Mouse (Mus musculus): Measurements from ENCODE around the gene Ntsr2. TPM values are rescaled to one million over a fixed set of nuclear protein-coding genes. Genes with fewer than 3 reads are reported as not detected.
"Not testable (repeated sequence)": the region's sequence is repeated elsewhere in the genome, so short reads cannot be mapped to it uniquely, and the experiment has no call there.

Gene Ntsr2
- total RNA-seq, 2 experiments from 2014 or later, result 161 to 186 TPM

- DNase-seq (ENCODE audit: low spot score in 2 of 2), result no peak
Observed at GRCm38 (mm10) chr12:16646780-16647409, 6.3 kb upstream of the Ntsr2 start.

- DNase-seq (ENCODE audit: low spot score in 2 of 2), result no peak
Observed at GRCm38 (mm10) chr12:16648273-16648672, 4.9 kb upstream of the Ntsr2 start.

DNA sequence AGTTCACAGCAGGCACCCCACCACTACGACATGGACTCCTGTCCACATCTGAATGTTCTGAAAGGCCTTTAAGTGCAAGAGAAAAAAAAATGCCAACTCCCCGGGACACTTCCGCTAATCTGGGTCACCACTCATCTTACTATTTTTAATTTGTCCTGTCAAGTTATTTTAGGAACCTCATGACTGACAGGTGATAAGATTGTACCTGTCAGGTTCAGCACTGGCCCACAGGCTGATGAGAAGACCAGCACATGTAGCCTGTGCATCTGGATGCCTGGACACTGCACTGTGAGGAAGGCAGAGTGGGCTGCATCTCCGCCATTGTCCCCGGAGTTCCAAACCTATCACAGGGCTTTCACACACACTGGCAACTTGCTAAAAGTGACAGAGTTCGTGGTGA, 3.4 kb upstream of the Ntsr2 start:
- no peak for DNase-seq (ENCODE audit: low spot score in 2 of 2)

DNA sequence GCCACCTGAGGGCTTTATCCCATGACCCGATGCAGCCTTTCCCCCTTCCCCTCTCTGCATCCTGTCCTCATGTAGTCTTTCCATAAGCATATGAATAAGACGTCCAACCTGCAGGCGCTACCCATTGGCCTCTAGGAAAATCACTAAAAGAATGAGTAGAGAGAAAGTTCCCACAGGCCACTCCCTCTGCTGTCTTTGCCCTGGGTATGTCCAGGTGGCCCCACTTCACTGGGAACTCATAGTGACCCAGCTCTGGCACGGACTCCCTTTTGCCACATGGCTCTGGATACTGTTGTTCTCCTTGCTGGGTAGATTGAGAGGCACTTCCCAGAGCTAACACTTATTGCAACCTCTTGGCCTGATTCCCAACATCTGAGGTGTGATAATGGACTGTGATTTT, 2.4 kb downstream of the Ntsr2 start:
- DNase-seq (ENCODE audit: low spot score in 2 of 2), result no peak

DNA sequence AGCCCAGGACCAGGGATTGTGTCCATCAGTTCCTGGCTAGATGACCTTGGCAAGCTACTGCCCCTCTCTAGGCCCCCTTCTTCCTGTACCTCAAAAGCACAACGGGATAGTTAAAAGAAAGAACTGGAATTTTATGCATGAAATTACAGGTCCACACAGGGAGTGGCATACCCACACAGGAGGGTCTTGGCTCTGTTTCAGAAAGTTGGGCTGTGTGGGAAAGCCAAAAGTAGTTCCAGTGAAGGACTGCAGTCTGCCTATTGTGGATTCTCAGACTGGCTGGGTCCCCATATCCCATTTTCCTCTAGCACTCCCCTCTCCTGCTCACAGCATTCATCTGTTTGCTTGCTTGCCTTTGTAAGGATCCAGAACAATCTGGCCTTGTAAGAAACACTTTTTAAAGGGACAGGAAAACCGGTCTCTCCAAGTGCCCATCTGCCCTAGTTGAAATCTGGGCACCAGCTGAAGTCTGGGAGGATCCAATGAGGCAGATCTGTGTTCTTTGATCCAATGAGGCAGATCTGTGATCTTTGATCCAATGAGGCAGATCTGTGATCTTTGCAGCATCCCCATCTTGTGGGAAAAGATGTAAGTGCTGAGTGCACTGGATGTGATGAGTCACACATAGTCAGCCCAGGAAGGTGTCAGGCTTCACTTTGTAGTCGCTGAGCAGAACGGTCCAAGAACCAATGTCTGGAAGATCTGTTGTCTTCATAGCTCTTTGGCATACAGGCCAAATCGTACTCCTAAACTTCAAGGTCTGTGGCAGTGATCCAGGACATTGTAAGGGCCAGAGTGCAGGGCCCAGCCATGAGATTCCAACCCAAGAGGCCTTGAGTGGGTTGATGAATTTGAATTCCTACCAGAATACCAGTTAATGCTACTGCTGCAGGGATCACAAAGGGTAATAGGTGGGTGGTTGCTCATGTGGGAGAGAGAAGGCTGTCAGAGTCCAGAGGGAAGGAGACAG, 4.0 kb downstream of the Ntsr2 start:
- DNase-seq (ENCODE audit: low spot score in 2 of 2), result peak; percentile 33 to 66

DNA sequence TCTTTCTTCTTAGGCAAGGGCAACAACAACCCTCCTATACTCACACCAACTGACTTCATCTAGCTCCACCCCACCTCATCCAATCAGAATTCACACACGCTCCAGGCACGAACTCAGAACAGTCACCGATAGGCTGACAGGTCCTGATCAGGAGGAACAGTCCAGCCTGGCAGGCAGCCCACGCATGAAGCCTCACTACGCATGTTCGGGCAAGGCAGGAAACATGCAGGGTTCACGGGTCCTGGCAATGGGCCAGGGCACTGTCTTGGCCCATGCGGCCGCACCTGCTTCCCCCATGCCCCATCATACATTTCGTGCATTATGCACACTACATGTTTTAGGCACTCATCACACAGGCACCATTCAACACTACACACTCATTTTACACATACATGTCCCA, 8.3 kb downstream of the Ntsr2 start:
- DNase-seq (ENCODE audit: low spot score in 2 of 2), result no peak

DNA sequence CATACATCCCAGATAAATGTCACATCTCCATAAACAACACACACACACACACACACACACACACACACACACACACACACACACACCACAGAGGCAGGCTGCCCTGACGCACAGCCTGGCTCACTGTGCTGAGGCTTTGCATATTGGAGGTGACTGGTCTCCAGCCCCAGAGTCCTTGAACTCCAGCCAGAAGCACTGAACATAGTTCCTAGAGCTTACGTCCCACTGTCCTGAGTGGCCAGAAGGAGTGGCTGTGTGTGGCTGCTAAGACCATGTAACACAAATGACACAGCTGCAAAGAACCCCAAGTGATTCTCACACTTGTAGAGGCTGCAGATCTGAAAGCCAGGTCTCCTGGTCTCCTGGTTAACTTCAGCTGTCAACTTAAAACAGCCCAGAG, 8.8 kb downstream of the Ntsr2 start:
- DNase-seq (ENCODE audit: low spot score in 2 of 2), result no peak

DNA sequence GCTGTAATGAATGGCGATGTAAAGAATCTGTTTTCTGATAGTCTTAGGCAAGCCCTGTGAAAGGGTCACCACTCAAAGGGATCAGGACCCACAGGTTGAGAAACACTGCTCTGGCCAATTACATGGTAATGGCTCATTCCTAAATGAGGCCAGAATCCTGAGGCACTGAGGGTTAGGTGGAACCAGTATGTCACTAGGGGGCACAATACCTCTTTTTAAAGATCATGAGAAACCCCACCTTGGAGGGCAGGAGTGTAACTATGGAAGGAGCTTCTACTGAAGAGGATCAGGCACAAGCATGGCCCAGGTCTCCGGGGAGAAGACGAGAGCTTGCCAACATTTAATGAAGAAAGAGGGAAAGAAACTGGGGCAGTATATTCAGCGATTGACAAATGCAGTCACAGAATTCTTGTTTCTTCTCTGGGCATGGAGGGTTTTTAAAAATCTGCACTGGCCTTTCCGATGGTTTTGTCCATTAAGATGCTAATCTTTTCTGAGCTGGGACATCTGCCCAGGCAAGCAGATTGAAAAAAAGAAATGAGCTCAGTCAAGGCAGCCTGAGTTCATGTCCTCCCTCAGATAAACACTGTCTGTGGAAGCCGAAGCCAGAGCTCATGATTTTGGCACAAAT, 9.9 kb downstream of the Ntsr2 start:
- peak in 1 of 2 experiments; percentile 60 for DNase-seq (ENCODE audit: low spot score in 2 of 2)

DNA sequence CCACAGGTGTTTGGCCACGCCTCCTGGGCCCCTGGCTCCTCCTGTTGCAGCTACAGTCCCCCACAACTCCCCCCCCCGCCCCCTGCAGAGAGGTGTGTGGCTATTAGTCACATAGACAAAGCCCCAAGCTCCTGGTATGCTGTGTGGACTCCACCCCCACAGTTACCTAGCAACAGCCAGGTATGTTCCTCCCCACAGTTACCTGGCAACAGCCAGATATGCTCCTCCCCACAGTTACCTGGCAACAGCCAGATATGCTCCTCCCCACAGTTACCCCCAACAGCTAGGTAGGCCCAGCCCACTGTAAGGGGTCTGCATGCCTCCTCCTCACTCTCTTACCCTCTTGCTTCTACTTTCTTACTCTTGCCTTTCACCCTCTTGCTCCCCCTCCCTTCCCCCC, 11.8 kb downstream of the Ntsr2 start:
- DNase-seq (ENCODE audit: low spot score in 2 of 2), result no peak

GRCm38 (mm10) chr12:16669176-16669575, 16.0 kb downstream of the Ntsr2 start:
- no peak for DNase-seq (ENCODE audit: low spot score in 2 of 2)

- DNase-seq (ENCODE audit: low spot score in 2 of 2), result no peak
Observed at GRCm38 (mm10) chr12:16672246-16672645, 19.1 kb downstream of the Ntsr2 start.

DNA sequence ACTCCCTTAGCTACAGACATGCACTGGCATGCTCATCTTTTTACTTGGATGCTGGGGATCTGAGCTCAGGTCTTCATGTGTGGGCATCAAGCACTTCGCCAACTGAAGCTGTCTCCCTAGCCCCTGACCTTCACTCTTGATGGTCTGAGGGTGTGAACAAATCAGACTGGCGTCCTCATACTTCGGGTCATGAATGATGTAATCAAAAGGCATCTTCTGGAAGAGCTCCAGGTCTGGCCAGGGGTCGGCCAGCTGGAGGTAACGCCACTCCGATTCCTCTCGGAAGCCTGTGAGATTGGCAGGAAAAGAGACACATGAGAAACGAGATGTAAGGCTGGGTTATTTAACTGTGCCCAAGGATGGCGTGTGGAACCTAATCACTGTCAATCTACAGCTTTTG, 37.4 kb downstream of the Ntsr2 start:
- no peak for DNase-seq (ENCODE audit: low spot score in 2 of 2)

- no peak for DNase-seq (ENCODE audit: low spot score in 2 of 2)
Observed at GRCm38 (mm10) chr12:16694783-16695182, 41.6 kb downstream of the Ntsr2 start.

DNA sequence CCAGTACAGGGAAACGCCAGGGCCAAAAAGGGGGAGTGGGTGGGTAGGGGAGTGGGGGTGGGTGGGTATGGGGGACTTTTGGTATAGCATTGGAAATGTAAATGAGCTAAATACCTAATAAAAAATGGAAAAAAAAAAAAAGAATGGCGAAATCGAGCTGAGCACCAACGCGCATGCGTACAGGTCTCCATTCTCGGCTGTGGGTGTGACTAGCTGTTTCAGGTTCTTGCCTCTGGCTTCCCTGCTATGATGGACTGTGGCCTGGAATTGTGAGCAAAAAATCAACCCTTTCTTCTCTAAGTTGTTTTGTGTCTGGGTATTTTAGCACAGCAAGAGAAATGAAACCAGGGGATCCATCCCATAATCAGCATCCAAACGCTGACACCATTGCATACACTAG, 42.1 kb downstream of the Ntsr2 start:
- DNase-seq (ENCODE audit: low spot score in 2 of 2), result not testable (repeated sequence)

- no peak for DNase-seq (ENCODE audit: low spot score in 2 of 2)
Observed at GRCm38 (mm10) chr12:16696146-16696545, 43.0 kb downstream of the Ntsr2 start.

- DNase-seq (ENCODE audit: low spot score in 2 of 2), result no peak
Observed at GRCm38 (mm10) chr12:16698691-16699090, 45.5 kb downstream of the Ntsr2 start.

Other genes with a start within 250 kb of the Ntsr2 start
- gene Lpin1, start 42.4 kb upstream of the Ntsr2 start, total RNA-seq (2021), result 10 to 100 TPM; 27.3 TPM
- under 1 TPM; 0.28 to 0.72 TPM for gene Greb1, start 147.5 kb downstream of the Ntsr2 start, total RNA-seq (2021)
- 10 to 100 TPM; 35.2 to 37.1 TPM for gene E2f6, start 157.6 kb downstream of the Ntsr2 start, total RNA-seq (2021)
- gene Rock2, start 241.5 kb downstream of the Ntsr2 start, total RNA-seq (2021), result 100 to 1,000 TPM; 129 to 140 TPM

All from layer of hippocampus, adult 18-20 months (tissue).